Mouse (Mus musculus): ENCODE measurements around the gene Tiam2.

The Tiam2 gene

DNA sequence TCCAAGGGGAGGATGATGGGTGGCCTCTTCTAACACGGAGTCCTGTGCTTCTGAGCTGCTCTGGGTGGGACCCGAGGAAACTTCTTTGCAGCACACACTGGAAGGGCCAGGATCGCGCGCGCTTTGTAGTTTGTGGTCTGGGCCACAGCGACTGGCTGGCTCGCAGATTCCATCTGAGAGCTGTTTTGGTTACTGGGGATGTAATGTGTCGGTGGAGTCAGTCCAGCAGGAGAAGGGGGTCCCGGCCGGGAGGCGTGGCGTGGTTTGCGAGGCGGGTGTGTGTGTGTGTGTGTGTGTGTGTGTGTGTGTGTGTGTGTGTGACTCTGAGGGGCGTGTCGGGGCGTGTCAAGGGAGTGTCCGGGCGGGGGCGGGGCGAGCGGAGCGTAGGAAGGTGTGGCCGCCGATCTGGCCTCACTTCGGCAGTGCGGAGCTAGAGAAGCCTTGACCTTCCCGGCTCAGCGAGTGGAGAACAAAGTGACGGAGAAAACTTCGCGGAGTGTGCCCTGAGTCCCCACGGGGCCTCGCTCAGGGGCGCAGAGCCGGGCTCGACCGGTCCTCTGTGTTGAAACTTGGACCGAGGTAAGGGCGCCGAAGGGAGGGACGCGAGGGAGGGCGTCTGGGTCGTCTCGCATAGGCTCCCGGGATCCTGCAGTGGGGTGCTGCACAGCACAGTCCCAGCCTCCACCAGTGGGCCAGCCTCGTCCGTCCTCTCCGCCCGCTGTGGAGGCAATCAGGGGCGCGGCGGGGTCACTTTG is at the start of gene Tiam2:
TSS of gene Tiam2 (plus strand) at position 426 of the 755 bp plus-strand sequence.
- no peak for TF ChIP-seq GATA4 (IDR thresholded peaks at IDR 0.05; ENCODE audit: insufficient replicate concordance, low read length)

DNA sequence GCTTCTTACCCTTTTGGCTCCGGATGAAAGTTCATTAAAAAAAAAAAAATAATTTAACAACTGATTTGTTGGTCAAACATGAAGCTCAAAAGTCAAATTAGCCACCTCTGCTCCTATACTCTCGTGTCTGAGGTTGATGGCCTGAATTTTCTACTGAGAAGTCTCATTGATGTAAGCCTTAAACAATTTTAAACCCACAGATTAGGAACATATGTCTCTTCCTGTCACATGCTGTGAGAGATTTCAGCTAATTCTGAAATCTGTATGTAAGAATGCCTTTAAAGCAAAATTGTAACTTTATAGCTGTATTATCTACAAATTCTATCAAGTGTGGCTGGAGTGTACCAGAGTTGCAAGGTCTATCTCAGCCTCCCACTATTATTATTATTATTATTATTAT is 46.1 kb upstream of the Tiam2 start:
- no peak for TF ChIP-seq GATA4 (IDR thresholded peaks at IDR 0.05; ENCODE audit: insufficient replicate concordance, low read length)

DNA sequence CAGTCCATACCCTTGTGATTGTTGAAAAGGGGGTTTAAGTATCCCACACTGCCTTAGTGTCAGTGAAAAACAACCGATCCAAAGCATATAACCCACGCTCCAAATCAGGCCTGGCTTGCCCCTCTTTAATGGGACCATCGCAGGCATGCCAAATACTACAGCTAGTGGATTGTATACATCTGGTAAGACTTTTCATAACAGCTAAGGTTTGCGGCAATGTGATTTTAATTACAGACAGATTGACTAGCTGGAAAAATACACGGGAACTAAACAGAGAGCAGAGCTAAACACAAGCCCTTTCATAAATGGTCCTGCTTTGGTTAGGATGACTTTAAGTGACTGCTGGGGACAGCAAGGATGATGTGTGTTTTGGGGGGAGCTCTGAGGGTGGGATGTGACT is 44.4 kb upstream of the Tiam2 start:
- TF ChIP-seq GATA4 (IDR thresholded peaks at IDR 0.05; ENCODE audit: insufficient replicate concordance, low read length) = no peak

DNA sequence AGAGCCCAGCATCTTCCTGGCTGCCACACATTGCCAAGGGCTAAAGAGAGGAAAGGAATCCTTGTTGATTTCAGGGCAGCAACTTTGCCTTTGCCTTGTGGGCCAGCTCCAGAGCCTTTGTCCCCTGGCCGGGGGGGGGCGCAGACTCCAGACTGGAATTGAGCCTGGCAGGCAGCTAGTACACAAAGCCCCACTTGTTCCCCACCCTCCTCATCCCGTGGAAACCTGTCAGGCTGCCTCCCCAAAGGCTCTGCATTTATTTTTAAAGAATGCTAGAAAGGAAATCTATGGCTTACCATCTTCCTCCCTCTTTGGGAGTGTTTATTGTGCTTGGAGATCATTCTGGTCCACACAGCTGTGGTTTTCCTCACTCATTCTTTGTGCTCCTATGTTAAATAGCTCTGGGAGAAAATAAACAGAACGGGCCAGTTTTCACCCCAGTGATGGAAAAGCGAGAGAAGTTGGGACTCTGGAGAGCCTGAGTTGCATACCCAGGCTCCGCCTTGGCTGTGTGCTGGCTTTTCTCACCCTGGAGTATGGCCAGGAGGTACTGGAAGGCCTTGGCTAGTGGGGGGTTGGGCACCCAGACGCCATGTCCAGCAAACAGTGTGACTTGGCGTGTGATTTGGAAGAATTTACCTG is 41.2 kb upstream of the Tiam2 start:
- no peak for TF ChIP-seq GATA4 (IDR thresholded peaks at IDR 0.05; ENCODE audit: insufficient replicate concordance, low read length)

DNA sequence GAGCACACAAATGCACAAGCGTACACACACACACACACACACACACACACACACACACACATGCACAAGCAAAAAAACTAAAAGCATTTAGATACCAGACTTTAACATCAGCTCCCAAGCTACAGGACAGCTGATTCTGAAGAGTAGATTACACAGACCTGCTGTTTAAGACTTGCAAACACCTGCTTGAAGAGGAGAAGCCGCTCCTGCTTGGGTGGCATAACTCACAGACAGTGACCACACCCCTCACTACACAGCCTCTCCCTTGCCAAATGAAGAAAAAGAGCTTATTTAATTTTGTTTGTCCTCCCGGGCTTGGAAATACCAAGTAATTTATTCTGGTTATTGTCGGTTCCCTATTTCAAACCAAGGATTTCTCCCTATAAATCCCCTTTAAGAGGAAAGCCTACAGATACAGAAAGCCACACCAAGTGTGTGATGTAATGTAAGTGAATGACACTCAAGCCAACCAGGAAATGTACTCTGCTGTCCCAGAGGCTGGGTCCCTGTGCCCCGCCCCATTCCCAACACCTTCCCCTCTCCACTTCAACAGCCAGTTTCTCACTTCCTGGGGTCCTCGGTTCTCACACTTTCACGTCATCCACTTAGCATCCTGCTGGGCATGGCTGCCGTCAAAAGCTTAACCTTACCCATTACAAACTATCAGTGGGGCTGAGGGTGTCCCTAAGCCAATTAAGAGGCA is 40.1 kb upstream of the Tiam2 start:
- TF ChIP-seq GATA4 (IDR thresholded peaks at IDR 0.05; ENCODE audit: insufficient replicate concordance, low read length) = no peak

DNA sequence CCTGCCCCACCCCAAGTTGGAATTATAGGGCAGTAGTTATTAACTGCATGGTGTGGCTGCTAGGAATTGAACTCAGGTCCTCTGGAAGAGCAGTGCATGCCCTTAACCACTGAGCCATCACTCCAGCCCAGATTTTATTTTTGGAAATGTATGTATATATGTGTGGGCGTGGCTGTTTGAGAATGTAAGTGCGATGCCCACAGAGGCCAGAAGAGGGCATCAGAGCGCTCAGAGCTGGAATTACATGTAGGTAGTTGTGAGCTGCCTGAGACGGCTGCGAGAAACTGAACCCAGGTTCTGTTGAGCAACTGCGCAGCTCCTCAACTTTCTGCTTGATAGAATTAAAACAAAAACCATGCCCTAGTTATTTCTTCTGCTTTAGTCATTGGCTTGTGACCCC is 38.0 kb upstream of the Tiam2 start:
- TF ChIP-seq GATA4 (IDR thresholded peaks at IDR 0.05; ENCODE audit: insufficient replicate concordance, low read length) = no peak

GRCm38 (mm10) chr17:3295097-3295496 is 31.3 kb upstream of the Tiam2 start:
- no peak for TF ChIP-seq GATA4 (IDR thresholded peaks at IDR 0.05; ENCODE audit: insufficient replicate concordance, low read length)

GRCm38 (mm10) chr17:3299487-3299886 is 26.9 kb upstream of the Tiam2 start:
- TF ChIP-seq GATA4 (IDR thresholded peaks at IDR 0.05; ENCODE audit: insufficient replicate concordance, low read length) = no peak

- TF ChIP-seq GATA4 (IDR thresholded peaks at IDR 0.05; ENCODE audit: insufficient replicate concordance, low read length) = no peak
Observed at GRCm38 (mm10) chr17:3305926-3306325, 20.4 kb upstream of the Tiam2 start.

DNA sequence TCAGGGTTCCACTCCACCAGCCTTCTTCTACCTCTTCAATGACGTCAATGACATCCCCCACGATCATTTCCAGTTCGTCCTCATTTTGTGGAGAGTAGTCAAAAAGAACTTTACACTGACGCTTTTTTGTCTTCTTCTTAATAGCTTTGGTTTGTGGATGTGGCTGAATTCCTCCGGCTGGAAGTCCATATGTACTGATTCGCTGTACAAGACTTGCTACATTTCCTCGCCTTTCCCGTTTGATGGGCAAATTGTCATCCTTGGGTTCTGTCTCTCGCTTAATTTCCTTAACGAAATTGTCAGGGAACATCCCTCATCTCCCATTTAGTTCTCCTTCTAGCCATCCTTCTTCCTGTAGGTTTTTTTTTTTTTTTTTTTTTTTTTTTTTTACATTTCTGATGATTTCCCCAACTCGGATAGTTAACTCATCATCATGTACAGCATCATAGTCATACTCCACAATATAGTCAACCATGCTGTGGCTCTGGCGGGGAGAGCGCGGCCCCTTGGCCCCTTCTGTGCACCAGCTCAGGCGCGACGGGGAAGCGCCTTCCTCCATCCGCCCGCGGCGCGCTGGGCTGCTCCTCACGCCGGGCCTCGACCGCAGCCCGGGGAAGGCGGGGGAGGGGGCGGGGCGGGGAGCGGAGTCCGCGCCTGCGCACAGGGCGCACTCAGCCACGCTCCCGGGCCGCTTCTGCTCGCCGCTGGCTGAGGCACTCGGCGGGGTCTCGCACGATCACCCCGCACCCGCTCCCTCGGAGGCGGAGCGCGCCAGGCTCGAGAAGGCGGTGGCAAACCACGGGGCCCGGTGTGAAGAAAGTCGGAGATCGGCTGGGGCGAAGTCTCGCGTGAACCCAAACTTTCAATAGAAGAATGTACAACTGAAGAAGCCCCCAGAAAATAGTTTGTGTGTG is 12.4 kb upstream of the Tiam2 start:
- TF ChIP-seq GATA4 (IDR thresholded peaks at IDR 0.05; ENCODE audit: insufficient replicate concordance, low read length) = no peak

DNA sequence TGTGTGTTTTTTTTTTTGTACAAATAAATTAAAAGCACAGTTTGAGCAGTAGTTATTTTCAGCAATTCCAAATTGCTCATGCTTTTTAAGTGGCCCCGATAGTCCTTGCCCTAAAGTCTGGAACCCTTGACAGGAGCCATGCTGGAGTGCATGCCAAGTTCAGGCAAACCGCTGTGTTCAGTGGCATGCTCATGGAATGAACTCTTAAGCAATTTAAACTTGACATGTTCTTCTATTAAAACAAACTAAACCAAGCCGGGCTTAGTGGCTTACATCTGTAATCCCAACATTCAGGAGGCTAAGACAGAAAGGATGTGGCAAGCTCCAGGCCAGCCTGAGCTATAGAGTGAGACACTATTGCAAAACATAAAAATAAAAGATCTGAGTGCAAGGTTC is 11.8 kb upstream of the Tiam2 start:
- TF ChIP-seq GATA4 (IDR thresholded peaks at IDR 0.05; ENCODE audit: insufficient replicate concordance, low read length) = no peak

DNA sequence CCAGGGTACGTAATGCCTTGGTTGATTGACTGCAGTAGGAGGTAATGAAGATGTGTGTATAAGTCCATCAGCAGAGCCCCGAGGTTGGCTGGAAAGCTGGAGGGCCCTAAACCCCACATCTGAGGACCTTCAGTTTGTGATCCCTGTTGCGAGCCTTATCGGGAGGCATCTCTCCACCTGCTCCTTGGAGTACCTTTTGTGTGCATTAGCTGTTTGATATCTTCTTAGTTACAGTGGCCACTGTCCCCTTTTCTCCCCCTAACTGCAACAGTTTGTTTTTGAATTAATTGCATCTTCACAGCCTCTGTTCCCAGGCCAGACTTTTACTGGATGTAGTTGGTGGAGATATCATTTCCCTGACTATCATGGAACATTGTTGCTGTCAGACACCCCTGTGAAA is 10.8 kb upstream of the Tiam2 start:
- no peak for TF ChIP-seq GATA4 (IDR thresholded peaks at IDR 0.05; ENCODE audit: insufficient replicate concordance, low read length)

- TF ChIP-seq GATA4 (IDR thresholded peaks at IDR 0.05; ENCODE audit: insufficient replicate concordance, low read length) = no peak
Observed at GRCm38 (mm10) chr17:3326903-3327279, 518 bp downstream of the Tiam2 start.

GRCm38 (mm10) chr17:3327335-3327734 is 962 bp downstream of the Tiam2 start:
- no peak for TF ChIP-seq GATA4 (IDR thresholded peaks at IDR 0.05; ENCODE audit: insufficient replicate concordance, low read length)

DNA sequence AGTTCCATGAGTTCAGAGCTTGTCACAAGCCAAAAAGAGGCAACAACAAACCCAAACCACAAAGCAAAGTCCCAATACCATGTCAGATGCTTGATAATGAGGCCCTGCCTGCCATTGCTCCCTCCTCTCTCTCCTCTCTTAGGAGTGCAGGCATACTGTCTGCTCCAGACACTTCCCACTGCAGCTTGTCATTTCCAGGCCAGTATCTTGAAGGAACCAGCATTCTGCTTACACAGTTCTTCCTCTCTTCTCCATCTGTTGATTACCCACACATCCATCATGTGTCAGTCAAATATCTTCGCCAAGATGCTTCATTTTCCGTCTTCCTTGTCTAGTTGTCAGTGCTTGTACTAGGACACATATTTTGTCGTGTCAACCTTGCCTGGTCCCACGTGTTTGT is 2.4 kb downstream of the Tiam2 start:
- TF ChIP-seq GATA4 (IDR thresholded peaks at IDR 0.05; ENCODE audit: insufficient replicate concordance, low read length) = no peak
